ENCODE assay signal across 8 mouse cellular contexts in genomic region chr19:40872955-40873665, GRCm38 (mm10). TPM values are rescaled to one million over a fixed set of nuclear protein-coding genes. Genes with fewer than 3 reads are reported as not detected.
DNase-seq lines count a peak whose midpoint lies in the region; ATAC-seq and TF ChIP-seq lines count a peak whose summit lies in the region.

No protein-coding gene starts in this region.

- peak; percentile 31 for TF ChIP-seq CTCF in Patski (IDR thresholded peaks at IDR 0.05)
- TF ChIP-seq CTCF in lung, embryonic 14.5 days (IDR thresholded peaks at IDR 0.05; ENCODE audit: low read depth) = peak; percentile 71
- TF ChIP-seq CTCF in olfactory bulb, adult 2 months (IDR thresholded peaks at IDR 0.05; ENCODE audit: insufficient read depth, low read depth, low read length) = peak; percentile 73; the same call in 1 of the 2 replicates

- peak overlapping the region; percentile 66 for H3K4me2 ChIP-seq in hindbrain, embryonic 11.5 days (replicated peaks; ENCODE audit: low read depth, low read length)
- H3K4me2 ChIP-seq in lung, embryonic 14.5 days = peak overlapping the region; percentile 75

- in situ Hi-C loops in Patski (cut with MboI; ENCODE audit: low pct_unique_long_range_greater_than_20kb) = no loop called here

- peak overlapping the region; percentile 79 for H3K27ac ChIP-seq in hindbrain, embryonic 11.5 days (ENCODE audit: low read depth, low read length)
- H3K27ac ChIP-seq in lung, embryonic 14.5 days (ENCODE audit: low read depth) = peak overlapping the region; percentile 90
- peak overlapping the region; percentile 52; the same call in 1 of the 2 replicates for H3K27ac ChIP-seq in olfactory bulb, adult 2 months (ENCODE audit: insufficient read depth, low read depth, low read length)

- ATAC-seq in Patski = no peak
- ATAC-seq in hindbrain, embryonic 11.5 days (ENCODE audit: low FRiP score) = peak; percentile 98
- peak; percentile 97 for ATAC-seq in lung, embryonic 14.5 days (ENCODE audit: insufficient read depth)

- TF ChIP-seq POLR2A in olfactory bulb, adult 2 months (IDR thresholded peaks at IDR 0.05; ENCODE audit: insufficient read depth, low read depth, low read length) = peak; percentile 40

- CTCF ChIA-PET in Patski (lab: Charles Lee) = no interaction called here

- peaks cover 84% of the 10 kb centered on the region for H3K27me3 ChIP-seq in Patski
- peaks cover 18% of the 10 kb centered on the region; the same call in 1 of the 2 replicates for H3K27me3 ChIP-seq in hindbrain, embryonic 11.5 days (ENCODE audit: control insufficient read depth, insufficient read depth, low read length)
- peaks cover 20% of the 10 kb centered on the region; the same call in 1 of the 2 replicates for H3K27me3 ChIP-seq in lung, embryonic 14.5 days (ENCODE audit: insufficient read depth, low read length)

- POLR2A ChIA-PET in Patski (lab: Charles Lee) = no interaction called here

- no peaks in the 10 kb centered on the region for H3K36me3 ChIP-seq in hindbrain, embryonic 11.5 days (ENCODE audit: control insufficient read depth, insufficient read depth, low read length)
- no peaks in the 10 kb centered on the region for H3K36me3 ChIP-seq in lung, embryonic 14.5 days (ENCODE audit: insufficient read depth)

- WGBS in hindbrain, embryonic 11.5 days = 2% methylated on average over 48 of the region's 51 CpGs
- WGBS in lung, embryonic 14.5 days = 2% methylated on average over 51 of the region's 51 CpGs
- WGBS in olfactory bulb, adult 2 months = under 1% methylated on average over 51 of the region's 51 CpGs

- H3K9ac ChIP-seq in hindbrain, embryonic 11.5 days (ENCODE audit: low read depth, low read length) = peak overlapping the region; percentile 48
- H3K9ac ChIP-seq in lung, embryonic 14.5 days = peak overlapping the region; percentile 54

- peak overlapping the region; percentile 47 for H3K4me3 ChIP-seq in hindbrain, embryonic 11.5 days (ENCODE audit: low read depth, low read length)
- peak overlapping the region; percentile 49 for H3K4me3 ChIP-seq in lung, embryonic 14.5 days (ENCODE audit: low read depth, low read length)
- peak overlapping the region; percentile 73 for H3K4me3 ChIP-seq in olfactory bulb, adult 2 months (ENCODE audit: insufficient read depth, low read depth, low read length)

- no peak for DNase-seq in Patski (ENCODE audit: low read depth, low spot score)
- DNase-seq in cerebellum, postnatal 14 days = peak; percentile 95 to 97
- peak; percentile 89 to 90 for DNase-seq in frontal cortex, postnatal 10 days (ENCODE audit: low spot score in 2 of 2)
- DNase-seq in hindbrain, embryonic 11.5 days (ENCODE audit: low spot score) = peak; percentile 99
- peak; percentile 72 for DNase-seq in layer of hippocampus, adult 9-10 months (ENCODE audit: low spot score)
- peak; percentile 98 for DNase-seq in lung, embryonic 14.5 days
- peak; percentile 95 for DNase-seq in testis, postnatal 14 days (ENCODE audit: low spot score)

- no peaks in the 10 kb centered on the region for H3K4me1 ChIP-seq in hindbrain, embryonic 11.5 days (replicated peaks; ENCODE audit: control insufficient read depth, insufficient read depth, low read length)
- no peaks in the 10 kb centered on the region for H3K4me1 ChIP-seq in lung, embryonic 14.5 days (ENCODE audit: insufficient read depth)
- no peaks in the 10 kb centered on the region; the same call in 1 of the 2 replicates for H3K4me1 ChIP-seq in olfactory bulb, adult 2 months (ENCODE audit: control insufficient read depth, insufficient read depth, low read length)

- no peaks in the 10 kb centered on the region for H3K9me3 ChIP-seq in hindbrain, embryonic 11.5 days (ENCODE audit: control insufficient read depth, low read length)
- H3K9me3 ChIP-seq in lung, embryonic 14.5 days (ENCODE audit: low read depth, low read length) = peaks cover 6% of the 10 kb centered on the region; the same call in 1 of the 2 replicates

RNA-seq across cellular contexts. Expression of gene Zfp518a, which starts 21.4 kb away (rescaled TPM):
- polyA plus RNA-seq in Patski (2021) = 5.7 TPM
- 14.6 and 15.4 TPM in 2 replicates for polyA plus RNA-seq in hindbrain, embryonic 11.5 days (2014; fragmentation: Nextera tagmentation; extraction: Ambion mirVana)
- polyA plus RNA-seq in lung, embryonic 14.5 days (2014; fragmentation: Nextera tagmentation; extraction: Ambion mirVana) = 14.5 and 15.6 TPM in 2 replicates
- polyA plus RNA-seq in olfactory bulb, adult 2 months (2012; ENCODE audit: insufficient read depth, insufficient read length, low replicate concordance, missing spikeins) = not detected in 2 replicates

RNA-seq across cellular contexts. Expression of gene Ccnj, which starts 42.0 kb away (rescaled TPM):
- polyA plus RNA-seq in Patski (2021) = 6.3 TPM
- 30.9 and 40.8 TPM in 2 replicates for polyA plus RNA-seq in hindbrain, embryonic 11.5 days (2014; fragmentation: Nextera tagmentation; extraction: Ambion mirVana)
- polyA plus RNA-seq in lung, embryonic 14.5 days (2014; fragmentation: Nextera tagmentation; extraction: Ambion mirVana) = 13.0 TPM in 2 replicates
- polyA plus RNA-seq in olfactory bulb, adult 2 months (2012; ENCODE audit: insufficient read depth, insufficient read length, low replicate concordance, missing spikeins) = not detected in 2 replicates
